Mouse (Mus musculus): Measurements from ENCODE around the gene Ormdl2. TPM values are rescaled to one million over a fixed set of nuclear protein-coding genes. Genes with fewer than 3 reads are reported as not detected.

The Ormdl2 gene
- polyA plus RNA-seq, 1 experiment from 2014 or later = 80.6 TPM

DNA sequence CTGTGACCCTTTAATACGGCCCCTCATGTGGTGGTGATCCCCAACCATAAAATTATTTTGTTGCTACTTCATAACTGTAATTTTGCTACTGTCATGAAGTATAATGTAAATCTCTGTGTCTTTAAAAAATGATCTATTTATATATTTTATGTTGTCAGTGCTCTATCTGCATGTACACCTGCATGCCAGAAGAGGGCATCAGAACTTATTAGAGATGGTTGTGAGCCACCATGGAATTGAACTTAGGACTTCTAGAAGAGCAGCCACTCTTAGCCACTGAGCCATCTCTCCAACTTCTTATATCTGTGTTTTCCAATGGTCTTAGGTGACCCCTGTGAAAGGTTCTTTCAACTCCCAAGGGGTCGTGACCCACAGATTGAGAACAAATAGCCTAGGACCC is 48.5 kb downstream of the Ormdl2 start:
- no peaks in the 10 kb centered on the region for H3K27me3 ChIP-seq (ENCODE audit: insufficient read depth, low read length)
- H3K4me1 ChIP-seq (ENCODE audit: insufficient read depth) = no peaks in the 10 kb centered on the region
- 73% methylated on average over 2 of the region's 2 CpGs for WGBS (ENCODE audit: insufficient replicate concordance)
- H3K9ac ChIP-seq (replicated peaks) = no peak overlapping the region
- ATAC-seq = no peak
- no peaks in the 10 kb centered on the region for H3K36me3 ChIP-seq (replicated peaks; ENCODE audit: insufficient read depth, low read length)
- no peak for DNase-seq
- TF ChIP-seq EP300 (IDR thresholded peaks at IDR 0.05; ENCODE audit: low read depth) = no peak
- TF ChIP-seq CTCF (IDR thresholded peaks at IDR 0.05; ENCODE audit: low read depth) = peak; percentile 60
- H3K4me2 ChIP-seq (ENCODE audit: low read depth, low read length) = no peak overlapping the region
- H3K9me3 ChIP-seq (ENCODE audit: low read length) = no peaks in the 10 kb centered on the region
- no peak overlapping the region for H3K27ac ChIP-seq (ENCODE audit: low read depth)
- no peak overlapping the region for H3K4me3 ChIP-seq (ENCODE audit: low read depth, low read length)

Other genes with a start within 250 kb of the Ormdl2 start
- gene Erbb3, start 232.0 kb downstream of the Ormdl2 start, polyA plus RNA-seq (2015; fragmentation: Nextera tagmentation; extraction: Ambion mirVana) = 7.3 and 7.8 TPM in 2 replicates
- 469 and 517 TPM in 2 replicates for gene Rps26, start 194.9 kb downstream of the Ormdl2 start, polyA plus RNA-seq (2015; fragmentation: Nextera tagmentation; extraction: Ambion mirVana)
- gene Ikzf4, start 175.7 kb downstream of the Ormdl2 start, polyA plus RNA-seq (2015; fragmentation: Nextera tagmentation; extraction: Ambion mirVana) = 0.18 and 0.40 TPM in 2 replicates
- 27.7 and 27.9 TPM in 2 replicates for gene Suox, start 147.6 kb downstream of the Ormdl2 start, polyA plus RNA-seq (2015; fragmentation: Nextera tagmentation; extraction: Ambion mirVana)
- gene Rab5b, start 125.4 kb downstream of the Ormdl2 start, polyA plus RNA-seq (2015; fragmentation: Nextera tagmentation; extraction: Ambion mirVana) = 23.0 and 26.2 TPM in 2 replicates
- 0.46 and 0.69 TPM in 2 replicates for gene Pmel, start 117.5 kb downstream of the Ormdl2 start, polyA plus RNA-seq (2015; fragmentation: Nextera tagmentation; extraction: Ambion mirVana)
- 29.8 and 34.7 TPM in 2 replicates for gene Cdk2, start 116.6 kb downstream of the Ormdl2 start, polyA plus RNA-seq (2015; fragmentation: Nextera tagmentation; extraction: Ambion mirVana)
- gene Dgka, start 76.8 kb downstream of the Ormdl2 start, polyA plus RNA-seq (2015; fragmentation: Nextera tagmentation; extraction: Ambion mirVana) = 2.5 and 2.9 TPM in 2 replicates
- gene Pym1, start 73.8 kb downstream of the Ormdl2 start, polyA plus RNA-seq (2015; fragmentation: Nextera tagmentation; extraction: Ambion mirVana) = 14.9 and 17.8 TPM in 2 replicates
- gene Mmp19, start 30.7 kb downstream of the Ormdl2 start, polyA plus RNA-seq (2015; fragmentation: Nextera tagmentation; extraction: Ambion mirVana) = 11.3 and 13.5 TPM in 2 replicates
- 12.9 and 15.0 TPM in 2 replicates for gene Dnajc14, start 17.6 kb downstream of the Ormdl2 start, polyA plus RNA-seq (2015; fragmentation: Nextera tagmentation; extraction: Ambion mirVana)
- gene Tmem198b, start 17.3 kb downstream of the Ormdl2 start, polyA plus RNA-seq (2015; fragmentation: Nextera tagmentation; extraction: Ambion mirVana) = 2.3 and 2.5 TPM in 2 replicates
- 72.0 and 75.4 TPM in 2 replicates for gene Sarnp, start 4.3 kb downstream of the Ormdl2 start, polyA plus RNA-seq (2015; fragmentation: Nextera tagmentation; extraction: Ambion mirVana)
- gene Gdf11, start 70.1 kb upstream of the Ormdl2 start, polyA plus RNA-seq (2015; fragmentation: Nextera tagmentation; extraction: Ambion mirVana) = 0.17 and 0.23 TPM in 2 replicates
- gene Cd63, start 79.3 kb upstream of the Ormdl2 start, polyA plus RNA-seq (2015; fragmentation: Nextera tagmentation; extraction: Ambion mirVana) = 271 and 296 TPM in 2 replicates
- gene Rdh5, start 101.2 kb upstream of the Ormdl2 start, polyA plus RNA-seq (2015; fragmentation: Nextera tagmentation; extraction: Ambion mirVana) = 54.5 and 63.1 TPM in 2 replicates
- gene Bloc1s1, start 102.4 kb upstream of the Ormdl2 start, polyA plus RNA-seq (2015; fragmentation: Nextera tagmentation; extraction: Ambion mirVana) = 128 and 130 TPM in 2 replicates
- gene Itga7, start 112.2 kb upstream of the Ormdl2 start, polyA plus RNA-seq (2015; fragmentation: Nextera tagmentation; extraction: Ambion mirVana) = 0.66 and 0.70 TPM in 2 replicates
- gene Mettl7b, start 139.3 kb upstream of the Ormdl2 start, polyA plus RNA-seq (2015; fragmentation: Nextera tagmentation; extraction: Ambion mirVana) = 29.9 and 33.3 TPM in 2 replicates
- not detected in 2 replicates for gene Olfr9, start 167.8 kb upstream of the Ormdl2 start, polyA plus RNA-seq (2015; fragmentation: Nextera tagmentation; extraction: Ambion mirVana)
- gene Olfr763, start 189.1 kb upstream of the Ormdl2 start, polyA plus RNA-seq (2015; fragmentation: Nextera tagmentation; extraction: Ambion mirVana) = not detected in 2 replicates
- gene Olfr764-ps1, start 218.3 kb upstream of the Ormdl2 start, polyA plus RNA-seq (2015; fragmentation: Nextera tagmentation; extraction: Ambion mirVana) = not detected in 2 replicates
- not detected in 2 replicates for gene Olfr765, start 228.4 kb upstream of the Ormdl2 start, polyA plus RNA-seq (2015; fragmentation: Nextera tagmentation; extraction: Ambion mirVana)
- gene Olfr766-ps1, start 247.3 kb upstream of the Ormdl2 start, polyA plus RNA-seq (2015; fragmentation: Nextera tagmentation; extraction: Ambion mirVana) = not detected in 2 replicates

Data from liver, postnatal 0 days (tissue).